Mouse (Mus musculus): ENCODE data around the gene Aars2.

DNA sequence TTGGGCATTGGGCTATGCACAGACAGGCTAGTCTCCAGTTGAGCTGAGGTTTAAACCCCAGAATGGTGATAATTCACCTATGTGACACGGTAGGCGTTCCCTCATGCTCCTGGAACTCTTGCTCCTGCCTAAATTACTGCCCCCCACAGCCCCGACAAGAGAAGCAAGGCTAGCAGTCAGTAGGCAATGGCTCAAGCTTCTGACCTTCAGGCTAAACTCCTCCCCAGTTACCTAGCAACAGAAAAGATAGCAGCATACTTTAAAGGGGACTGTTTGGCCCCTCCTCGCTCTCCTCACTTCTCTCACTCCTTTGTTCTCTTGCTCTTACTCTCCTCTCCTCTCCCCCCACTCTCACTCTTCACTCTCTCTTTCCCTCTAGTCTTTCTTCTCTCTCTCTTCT is 5.7 kb upstream of the Aars2 start:
- TF ChIP-seq CTCF (IDR thresholded peaks at IDR 0.05; ENCODE audit: borderline replicate concordance, insufficient read depth, low read length) (no peak), POLR2A (IDR thresholded peaks at IDR 0.05; ENCODE audit: low read depth, low read length) (no peak)

Data from embryonic fibroblast, embryonic 13.5 days (primary cell).